Mouse (Mus musculus) urinary bladder, adult 18-20 months (tissue): ENCODE measurements around the gene Nudt11.

Source experiments
- DNase-seq, 2 experiments: peaks; one replicate each; pipeline ENCODE4 v3.0.0; 2022; ENCODE audit warnings: low spot score in 2 of 2, mixed read lengths in 2 of 2

Gene Nudt11

GRCm38 (mm10) chrX:6047066-6047935 lies at the start of gene Nudt11:
Gene Nudt11 (plus strand): TSS chrX:6047453.
- DNase-seq = peak in 1 of 2 experiments; percentile 5

DNA sequence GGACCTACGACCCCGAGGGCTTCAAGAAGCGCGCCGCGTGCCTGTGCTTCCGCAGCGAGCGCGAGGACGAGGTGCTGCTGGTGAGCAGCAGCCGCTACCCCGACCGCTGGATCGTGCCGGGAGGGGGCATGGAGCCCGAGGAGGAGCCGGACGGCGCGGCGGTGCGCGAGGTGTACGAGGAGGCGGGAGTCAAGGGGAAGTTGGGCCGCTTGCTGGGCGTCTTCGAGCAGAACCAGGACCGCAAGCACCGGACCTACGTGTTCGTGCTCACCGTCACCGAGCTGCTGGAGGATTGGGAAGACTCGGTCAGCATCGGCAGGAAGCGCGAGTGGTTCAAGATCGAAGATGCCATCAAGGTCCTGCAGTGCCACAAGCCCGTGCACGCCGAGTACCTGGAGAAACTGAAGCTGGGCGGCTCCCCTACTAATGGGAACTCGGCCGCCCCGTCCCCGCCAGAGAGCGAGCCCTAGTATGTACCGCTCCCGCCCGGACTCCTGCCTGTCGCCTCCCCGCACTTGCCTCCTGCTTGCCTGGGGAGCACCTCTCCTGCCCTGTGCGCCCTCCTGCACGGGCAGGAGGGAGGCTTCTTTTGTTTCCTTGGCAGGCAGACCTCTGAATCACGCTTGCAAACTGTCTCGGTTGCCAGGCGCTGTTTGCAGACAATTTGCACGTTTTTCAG lies 822 bp downstream of the Nudt11 start:
- peak; percentile 5 to 15 for DNase-seq

- no peak for DNase-seq
Observed at GRCm38 (mm10) chrX:6061563-6061962, 14.3 kb downstream of the Nudt11 start.

DNA sequence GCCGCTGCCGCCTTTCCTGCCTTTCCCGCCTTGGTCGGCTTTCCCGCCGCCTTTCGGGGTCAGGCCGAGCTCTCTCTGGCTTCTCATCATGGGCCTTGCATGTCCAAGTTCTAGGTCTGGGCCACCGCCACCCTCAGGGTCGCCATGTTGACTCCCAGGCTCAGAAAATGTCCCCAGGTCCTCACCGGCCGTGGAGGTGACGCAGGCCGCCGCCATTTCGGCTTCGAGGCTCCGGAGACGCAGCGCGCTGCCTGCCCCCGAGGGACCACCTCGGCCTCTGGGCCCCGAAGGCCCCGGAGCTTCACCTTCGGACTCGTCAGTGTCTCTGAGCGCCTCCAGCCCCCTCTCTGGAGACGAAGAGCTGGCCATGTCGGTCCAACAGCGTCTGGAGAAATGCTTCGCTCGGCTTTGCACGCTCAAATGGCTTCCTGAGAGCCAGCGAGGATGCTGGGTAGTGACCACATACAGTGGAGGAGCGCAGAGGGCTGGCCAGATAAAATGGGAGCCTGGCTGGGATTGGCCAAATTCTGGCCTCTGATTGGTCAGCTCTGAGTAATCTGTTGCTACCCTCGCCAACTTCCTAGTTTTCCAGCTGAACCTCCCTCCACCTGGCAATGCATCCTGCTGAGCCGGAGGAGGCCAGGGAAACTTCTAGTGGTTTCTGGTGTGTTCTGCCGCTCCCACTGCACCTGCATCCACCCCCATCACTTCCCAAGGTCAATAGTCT lies 35.9 kb downstream of the Nudt11 start, which contains the start of gene AU022751:
Gene AU022751, minus strand, starts transcription at position 466 of the 727 bp plus-strand sequence.
- no peak for DNase-seq

- no peak for DNase-seq
Observed at GRCm38 (mm10) chrX:6091547-6091946, 44.3 kb downstream of the Nudt11 start.

- DNase-seq = peak in 1 of 2 experiments; percentile 0
Observed at GRCm38 (mm10) chrX:6091996-6092757, 44.9 kb downstream of the Nudt11 start.
